Mouse (Mus musculus) thymus, postnatal 4 days (tissue): Measurements from ENCODE around the gene 4930596D02Rik.

Experiments used
- DNase-seq: peaks from one replicate; pipeline ENCODE4 v3.0.0; 2021

The 4930596D02Rik gene

GRCm38 (mm10) chr14:35811878-35812277 lies at the start of gene 4930596D02Rik:
TSS of gene 4930596D02Rik (minus strand) at chr14:35811978.
- no peak for DNase-seq

GRCm38 (mm10) chr14:35853254-35853653 lies 41.5 kb upstream of the 4930596D02Rik start:
- DNase-seq = no peak

GRCm38 (mm10) chr14:35845271-35845670 lies 33.5 kb upstream of the 4930596D02Rik start:
- no peak for DNase-seq

- DNase-seq = no peak
Measured at GRCm38 (mm10) chr14:35842111-35842721, 30.4 kb upstream of the 4930596D02Rik start.

GRCm38 (mm10) chr14:35792656-35793213 lies 19.0 kb downstream of the 4930596D02Rik start:
- DNase-seq = no peak

GRCm38 (mm10) chr14:35780033-35780432 lies 31.7 kb downstream of the 4930596D02Rik start:
- no peak for DNase-seq

GRCm38 (mm10) chr14:35773306-35773705 lies 38.5 kb downstream of the 4930596D02Rik start:
- no peak for DNase-seq
